Mouse (Mus musculus) E14TG2a.4 (cell line): ENCODE data around the gene 1700022I11Rik.

Source experiments
- CTCF ChIP-seq: conservative IDR thresholded peaks from 2 replicates; pipeline ENCODE4 v1.5.1; 2014; ENCODE audit warnings: low read length
- NANOG ChIP-seq: IDR thresholded peaks from 2 replicates; pipeline ENCODE4 v1.6.1; 2014; ENCODE audit warnings: borderline replicate concordance, low read length, mixed read lengths

- no peak for TF ChIP-seq CTCF
- TF ChIP-seq NANOG = no peak
Measured at GRCm38 (mm10) chr4:42959382-42959781, 10.0 kb upstream of the 1700022I11Rik start.
